Mouse (Mus musculus): ENCODE measurements around the gene Gm45234.
A peak's percentile ranks its signal among the peaks of the same experiment; 100 is the strongest.
"Not testable (repeated sequence)": the region's sequence is repeated elsewhere in the genome, so short reads cannot be mapped to it uniquely, and the experiment has no call there.

The Gm45234 gene

GRCm38 (mm10) chr6:124755831-124756595 is at the start of gene Gm45234, which contains the start of gene Atn1:
TSS of gene Gm45234 (minus strand) at chr6:124756021.
TSS of gene Atn1 (minus strand) at chr6:124756524.
- DNase-seq (ENCODE audit: low spot score) = peak; percentile 80

- DNase-seq (ENCODE audit: low spot score) = peak; percentile 49
These were observed 48.5 kb upstream of the Gm45234 start for GRCm38 (mm10) chr6:124804341-124804740.

GRCm38 (mm10) chr6:124803691-124804090 is 47.9 kb upstream of the Gm45234 start:
- DNase-seq (ENCODE audit: low spot score) = not testable (repeated sequence)

DNA sequence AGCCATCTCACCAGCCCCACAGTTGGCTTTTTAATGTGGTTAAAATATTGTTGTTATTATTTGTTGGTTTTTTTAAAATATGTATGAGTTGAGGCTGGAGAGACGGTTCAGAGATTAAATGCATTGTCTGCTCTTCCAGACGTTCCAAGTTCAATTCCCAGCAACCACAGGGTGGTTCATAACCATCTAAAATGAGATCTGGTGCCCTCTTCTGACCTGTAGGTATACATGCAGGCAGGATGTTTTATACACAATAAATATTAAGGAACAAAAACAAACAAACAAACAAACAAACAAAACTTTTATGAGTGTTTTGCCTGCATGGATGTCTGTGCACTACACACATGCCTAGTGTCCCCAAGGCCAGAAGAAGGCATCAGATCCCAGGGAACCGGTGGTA is 47.2 kb upstream of the Gm45234 start:
- DNase-seq (ENCODE audit: low spot score) = no peak

- not testable (repeated sequence) for DNase-seq (ENCODE audit: low spot score)
These were observed 46.6 kb upstream of the Gm45234 start for GRCm38 (mm10) chr6:124802400-124802799.

GRCm38 (mm10) chr6:124796200-124796599 is 40.4 kb upstream of the Gm45234 start:
- no peak for DNase-seq (ENCODE audit: low spot score)

DNA sequence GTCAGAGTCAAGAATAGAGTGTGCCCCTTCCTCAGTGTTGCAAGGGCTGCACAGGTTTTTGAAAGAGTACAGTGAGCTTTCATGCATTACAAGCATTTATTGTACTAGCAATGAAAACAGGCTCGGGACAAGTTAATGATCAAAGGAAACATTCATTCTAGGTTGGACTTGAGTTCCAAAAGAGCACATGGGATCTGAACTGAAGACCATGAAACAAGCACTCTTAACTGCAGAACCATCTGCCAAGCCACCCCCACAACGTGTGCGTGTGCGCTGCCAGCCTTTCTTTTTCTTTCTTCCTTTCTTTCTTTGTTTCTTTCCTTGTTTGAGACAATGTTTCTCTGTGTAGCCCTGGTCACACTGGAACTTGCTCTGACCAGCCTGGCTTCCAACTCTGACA is 40.0 kb upstream of the Gm45234 start:
- no peak for DNase-seq (ENCODE audit: low spot score)

DNA sequence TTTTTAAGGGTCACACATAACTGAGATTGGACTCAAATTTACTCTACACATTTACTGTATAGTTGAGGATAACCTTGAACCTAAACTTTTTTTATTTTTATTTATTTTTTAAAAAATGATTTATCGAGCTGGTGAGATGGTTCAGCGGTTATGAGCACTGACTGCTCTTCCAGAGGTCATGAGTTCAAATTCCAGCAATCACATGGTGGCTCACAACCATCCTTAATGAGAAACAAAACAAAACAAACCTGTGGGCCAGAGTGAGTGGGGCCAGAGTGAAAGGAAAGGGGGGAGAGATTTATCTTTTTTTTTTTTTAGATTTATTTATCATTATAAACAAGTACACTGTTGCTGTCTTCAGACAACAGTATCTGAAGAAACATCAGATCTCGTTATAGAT is 36.1 kb upstream of the Gm45234 start:
- DNase-seq (ENCODE audit: low spot score) = no peak

DNA sequence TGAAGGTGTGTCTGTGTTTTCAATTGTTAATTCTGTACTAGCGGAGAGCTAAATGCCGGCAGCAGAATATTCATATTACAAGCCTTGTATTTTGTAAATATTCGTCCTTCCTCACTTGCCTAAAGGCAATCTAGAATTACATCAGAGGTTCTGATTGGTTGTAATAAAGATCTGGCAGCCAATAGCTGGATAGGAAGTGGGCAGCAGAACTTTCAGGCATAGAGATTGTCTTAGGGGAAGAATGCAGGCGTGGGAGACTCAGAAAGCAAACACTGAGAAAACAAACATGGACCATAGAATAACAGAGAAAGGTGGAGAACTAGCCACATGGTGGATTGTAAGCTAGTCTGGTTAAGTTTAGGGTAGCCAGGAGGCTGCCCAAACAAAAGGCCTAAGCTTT is 34.3 kb upstream of the Gm45234 start:
- DNase-seq (ENCODE audit: low spot score) = no peak

DNA sequence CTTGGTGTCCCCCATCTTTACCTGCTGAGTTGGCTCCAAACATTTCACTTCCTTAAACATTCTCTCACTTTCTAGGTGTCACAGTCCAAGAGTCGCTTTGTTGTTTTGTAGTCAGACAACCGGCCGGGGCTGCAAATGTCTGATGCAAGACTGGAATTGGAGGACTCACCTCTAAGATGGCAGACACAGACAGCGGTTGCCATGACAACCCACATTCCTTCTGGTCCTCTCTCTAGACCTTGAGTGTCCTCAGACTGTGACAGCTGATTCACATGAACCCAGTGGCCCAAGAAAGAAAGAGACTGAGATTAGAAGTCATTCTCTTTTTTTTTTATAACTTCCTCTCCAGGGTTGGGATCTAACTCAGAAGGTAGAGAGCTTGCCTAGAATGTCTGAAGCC is 33.7 kb upstream of the Gm45234 start:
- no peak for DNase-seq (ENCODE audit: low spot score)

- no peak for DNase-seq (ENCODE audit: low spot score)
These were observed 31.9 kb upstream of the Gm45234 start for GRCm38 (mm10) chr6:124787722-124788121.

DNA sequence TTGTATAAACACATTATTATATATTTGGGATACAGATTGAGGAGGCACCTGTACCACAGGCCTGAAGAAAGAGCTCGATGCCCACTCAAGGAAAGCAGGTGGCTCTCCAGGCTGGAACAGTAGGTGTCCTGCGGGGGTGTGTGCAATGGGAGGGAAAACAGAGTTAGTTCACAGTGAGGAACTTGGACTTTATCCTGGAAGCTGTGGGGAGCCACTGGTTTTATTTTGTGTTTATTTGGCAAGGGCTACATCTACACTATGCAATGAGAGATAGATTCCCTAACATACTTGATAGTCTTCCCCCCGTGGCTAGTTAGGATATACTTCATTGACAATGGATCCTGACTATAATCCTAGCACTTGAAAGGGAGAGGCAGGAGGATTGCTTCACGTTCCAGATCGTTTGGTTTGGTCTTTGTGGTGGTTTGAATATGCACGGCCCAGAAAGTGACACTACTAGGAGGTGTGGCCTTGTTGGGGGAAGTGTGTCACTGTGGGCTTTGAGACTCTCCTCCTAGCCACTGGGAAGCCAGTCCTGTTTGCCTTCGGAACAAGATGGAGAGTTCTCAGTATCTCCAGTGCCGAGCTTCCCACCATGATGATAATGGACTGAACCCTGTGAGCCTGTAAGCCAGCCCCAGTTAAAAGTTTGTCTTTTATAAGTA is 31.1 kb upstream of the Gm45234 start:
- no peak for DNase-seq (ENCODE audit: low spot score)

DNA sequence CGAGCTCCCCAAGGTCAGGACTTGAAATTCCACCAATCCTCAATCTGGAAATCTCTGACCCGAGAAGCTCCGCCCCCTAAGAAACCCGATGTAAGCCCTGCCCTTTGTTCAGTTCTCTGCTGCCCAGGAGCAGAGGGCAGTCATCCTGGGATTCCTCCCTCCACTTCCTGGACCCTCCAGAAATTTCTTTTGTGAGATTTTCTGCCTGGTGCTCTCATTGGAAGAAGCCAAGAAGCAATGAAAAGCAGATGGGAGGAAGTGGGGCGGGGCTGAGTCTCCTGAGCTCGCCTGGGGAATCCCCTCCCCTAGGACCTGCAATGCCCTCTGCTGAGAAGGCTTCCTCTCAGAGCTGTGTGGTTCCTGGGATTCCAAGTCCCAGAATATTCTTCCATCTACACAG is 26.6 kb upstream of the Gm45234 start:
- peak; percentile 67 for DNase-seq (ENCODE audit: low spot score)

- DNase-seq (ENCODE audit: low spot score) = no peak
These were observed 25.1 kb upstream of the Gm45234 start for GRCm38 (mm10) chr6:124780917-124781316.

GRCm38 (mm10) chr6:124779984-124780416 is 24.2 kb upstream of the Gm45234 start:
- DNase-seq (ENCODE audit: low spot score) = no peak

GRCm38 (mm10) chr6:124779222-124779983 is 23.6 kb upstream of the Gm45234 start, which contains the start of gene Lrrc23:
TSS of gene Lrrc23 (minus strand) at chr6:124779727.
- DNase-seq (ENCODE audit: low spot score) = no peak

DNA sequence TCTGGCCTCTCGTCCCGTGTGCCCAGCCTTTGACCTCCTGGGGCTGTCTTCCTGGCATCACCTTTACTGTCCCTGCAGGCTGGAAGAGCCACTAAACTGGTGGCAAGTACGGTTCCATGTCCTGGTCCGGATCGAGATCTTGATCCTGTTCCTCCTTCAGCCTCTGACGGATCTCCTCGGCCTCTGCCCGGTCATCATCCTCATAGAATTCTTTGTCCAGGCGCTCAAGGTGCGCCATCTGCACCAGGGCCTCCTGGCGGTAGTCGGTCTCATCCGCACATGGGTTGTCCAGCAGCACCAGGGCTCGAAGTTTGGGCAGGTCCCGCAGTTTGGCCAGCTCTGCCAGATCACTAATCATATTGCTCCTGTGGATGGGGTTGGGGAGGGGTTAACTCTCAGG is 14.7 kb upstream of the Gm45234 start:
- no peak for DNase-seq (ENCODE audit: low spot score)

- no peak for DNase-seq (ENCODE audit: low spot score)
These were observed 14.2 kb upstream of the Gm45234 start for GRCm38 (mm10) chr6:124770013-124770412.

- peak; percentile 73 for DNase-seq (ENCODE audit: low spot score)
These were observed 13.4 kb upstream of the Gm45234 start, which contains the start of gene Eno2 for GRCm38 (mm10) chr6:124769101-124769765. TSS of gene Eno2 (minus strand) at chr6:124769673.

- DNase-seq (ENCODE audit: low spot score) = peak; percentile 18
These were observed 12.9 kb upstream of the Gm45234 start for GRCm38 (mm10) chr6:124768704-124769044.

DNA sequence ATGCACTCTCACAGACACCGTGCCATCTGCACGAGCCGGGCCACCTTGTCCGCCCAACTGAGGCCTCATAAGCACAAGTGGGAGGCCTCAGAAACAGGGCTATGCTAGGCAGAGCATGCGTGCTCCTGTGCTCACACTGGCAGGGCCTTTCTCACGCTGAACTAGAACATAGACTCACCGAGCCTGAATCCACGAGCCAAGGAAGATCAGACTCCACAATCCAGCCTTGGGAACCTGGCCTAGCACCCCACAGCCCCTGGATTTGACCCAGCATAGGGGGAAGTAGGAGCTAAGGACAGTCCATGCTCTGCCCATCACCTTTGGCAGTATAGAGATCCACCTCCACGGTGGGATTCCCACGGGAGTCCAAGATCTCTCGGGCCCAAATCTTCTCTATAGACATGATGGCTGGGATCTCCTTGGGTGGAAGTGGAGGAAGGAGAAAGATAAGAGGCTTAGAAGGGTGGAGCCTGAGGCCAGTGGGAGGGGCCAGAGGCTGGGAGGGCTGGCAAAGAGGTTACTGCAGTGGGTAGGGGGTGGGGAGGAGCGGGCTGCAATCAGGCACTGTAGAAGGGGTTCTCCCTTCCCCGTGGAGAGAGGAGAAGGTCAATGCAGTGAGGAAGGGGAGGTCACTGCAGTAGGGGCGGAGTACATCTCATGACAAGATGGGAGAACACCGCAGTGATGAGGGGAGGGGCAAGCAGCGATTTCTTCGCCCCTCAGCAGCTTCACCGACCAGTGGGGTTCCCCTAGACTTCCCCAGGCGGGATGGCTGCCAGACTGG is 12.3 kb upstream of the Gm45234 start:
- DNase-seq (ENCODE audit: low spot score) = peak; percentile 12
